Mouse (Mus musculus): ENCODE measurements around the gene Tubb4a. TPM values are rescaled to one million over a fixed set of nuclear protein-coding genes. Genes with fewer than 3 reads are reported as not detected.

Gene Tubb4a
- polyA plus RNA-seq, 1 experiment from 2014 or later = 40.1 TPM

GRCm38 (mm10) chr17:57095855-57096622, 8.5 kb upstream of the Tubb4a start:
- peak; percentile 61 for DNase-seq (ENCODE audit: extremely low spot score, low spot score)
- Histone ChIP-seq H3K36me3 (replicated peaks) (0 out of 2 replicates have a peak, but pooled peaks cover 2% of the 10 kb centered on the region), H3K4me1 (peaks cover 20% of the 10 kb centered on the region), H3K9me3 (no peaks in the 10 kb centered on the region), H3K27ac (no peak overlapping the region), H3K27me3 (ENCODE audit: poor library complexity, severe bottlenecking) (peaks cover 16% of the 10 kb centered on the region), H3K4me3 (peak overlapping the region; percentile 43)
- 2% methylated on average over 18 of the region's 19 CpGs for WGBS

- Histone ChIP-seq H3K4me3 (no peak overlapping the region), H3K9me3 (no peaks in the 10 kb centered on the region), H3K27me3 (ENCODE audit: poor library complexity, severe bottlenecking) (peaks cover 21% of the 10 kb centered on the region), H3K4me1 (peaks cover 14% of the 10 kb centered on the region), H3K36me3 (replicated peaks) (no peaks in the 10 kb centered on the region), H3K27ac (no peak overlapping the region)
- DNase-seq (ENCODE audit: extremely low spot score, low spot score) = no peak
- 98% methylated on average over 3 of the region's 3 CpGs for WGBS
These were observed 6.6 kb upstream of the Tubb4a start for GRCm38 (mm10) chr17:57094222-57094621.

- DNase-seq (ENCODE audit: extremely low spot score, low spot score) = no peak
- Histone ChIP-seq H3K27ac (no peak overlapping the region), H3K4me1 (peaks cover 12% of the 10 kb centered on the region), H3K4me3 (peak overlapping the region; percentile 59; the same call in 1 of the 2 replicates), H3K27me3 (ENCODE audit: poor library complexity, severe bottlenecking) (peaks cover 33% of the 10 kb centered on the region), H3K36me3 (replicated peaks) (peaks cover 15% of the 10 kb centered on the region), H3K9me3 (no peaks in the 10 kb centered on the region)
- 91% methylated on average over 11 of the region's 11 CpGs for WGBS
These were observed 1.4 kb downstream of the Tubb4a start for GRCm38 (mm10) chr17:57085970-57086757.

- no peak overlapping the region for H3K4me3 ChIP-seq
- no peaks in the 10 kb centered on the region for H3K9me3 ChIP-seq
- H3K4me1 ChIP-seq = peaks cover 9% of the 10 kb centered on the region
- H3K36me3 ChIP-seq (replicated peaks) = peaks cover 33% of the 10 kb centered on the region
- H3K27me3 ChIP-seq (ENCODE audit: poor library complexity, severe bottlenecking) = peaks cover 11% of the 10 kb centered on the region
- 85% methylated on average over 5 of the region's 5 CpGs for WGBS
- H3K27ac ChIP-seq = no peak overlapping the region
- DNase-seq (ENCODE audit: extremely low spot score, low spot score) = no peak
These were observed 5.1 kb downstream of the Tubb4a start for GRCm38 (mm10) chr17:57082481-57082880.

- 96% methylated on average over 31 of the region's 31 CpGs for WGBS
- H3K36me3 ChIP-seq (replicated peaks) = peaks cover 33% of the 10 kb centered on the region
- no peaks in the 10 kb centered on the region for H3K4me1 ChIP-seq
- no peak for DNase-seq (ENCODE audit: extremely low spot score, low spot score)
- H3K27me3 ChIP-seq (ENCODE audit: poor library complexity, severe bottlenecking) = no peaks in the 10 kb centered on the region; the same call in 1 of the 2 replicates
- no peak overlapping the region for H3K4me3 ChIP-seq
- H3K27ac ChIP-seq = no peak overlapping the region
- no peaks in the 10 kb centered on the region for H3K9me3 ChIP-seq
These were observed 6.2 kb downstream of the Tubb4a start for GRCm38 (mm10) chr17:57081234-57081842.

- no peaks in the 10 kb centered on the region; the same call in 1 of the 2 replicates for H3K27me3 ChIP-seq (ENCODE audit: poor library complexity, severe bottlenecking)
- H3K4me1 ChIP-seq = no peaks in the 10 kb centered on the region
- WGBS = 72% methylated on average over 3 of the region's 3 CpGs
- H3K36me3 ChIP-seq (replicated peaks) = peaks cover 32% of the 10 kb centered on the region
- H3K4me3 ChIP-seq = no peak overlapping the region
- DNase-seq (ENCODE audit: extremely low spot score, low spot score) = no peak
- no peak overlapping the region for H3K27ac ChIP-seq
- no peaks in the 10 kb centered on the region for H3K9me3 ChIP-seq
These were observed 7.7 kb downstream of the Tubb4a start for GRCm38 (mm10) chr17:57079919-57080318.

- H3K4me3 ChIP-seq = no peak within 1 kb of the TSS
- H3K27me3 ChIP-seq (ENCODE audit: poor library complexity, severe bottlenecking) = no peaks in the 10 kb centered on the region
- no peak within 1 kb of the TSS for H3K27ac ChIP-seq
- DNase-seq (ENCODE audit: extremely low spot score, low spot score) = no peak
- peaks cover 5% of the 10 kb centered on the region for H3K4me1 ChIP-seq
- WGBS = 65% methylated on average over 6 of the region's 6 CpGs
- no peaks in the 10 kb centered on the region for H3K9me3 ChIP-seq
- peaks cover 23% of the 10 kb centered on the region for H3K36me3 ChIP-seq (replicated peaks)
These were observed 9.2 kb downstream of the Tubb4a start, which contains the start of gene Dennd1c for GRCm38 (mm10) chr17:57078336-57078735. TSS of gene Dennd1c (minus strand) at chr17:57078514.

GRCm38 (mm10) chr17:57076916-57077315, 10.7 kb downstream of the Tubb4a start:
- 73% methylated on average over 3 of the region's 3 CpGs for WGBS
- H3K9me3 ChIP-seq = no peaks in the 10 kb centered on the region
- H3K27me3 ChIP-seq (ENCODE audit: poor library complexity, severe bottlenecking) = peaks cover 6% of the 10 kb centered on the region
- no peak for DNase-seq (ENCODE audit: extremely low spot score, low spot score)
- H3K4me1 ChIP-seq = peaks cover 5% of the 10 kb centered on the region
- H3K4me3 ChIP-seq = no peak overlapping the region
- H3K27ac ChIP-seq = peak overlapping the region; percentile 11; the same call in 1 of the 2 replicates
- peaks cover 23% of the 10 kb centered on the region for H3K36me3 ChIP-seq (replicated peaks)

- DNase-seq (ENCODE audit: extremely low spot score, low spot score) = peak; percentile 70
- Histone ChIP-seq H3K36me3 (replicated peaks) (no peaks in the 10 kb centered on the region), H3K4me3 (peak overlapping the region; percentile 43), H3K27me3 (ENCODE audit: poor library complexity, severe bottlenecking) (peaks cover 40% of the 10 kb centered on the region), H3K9me3 (no peaks in the 10 kb centered on the region), H3K27ac (peak overlapping the region; percentile 77), H3K4me1 (peaks cover 19% of the 10 kb centered on the region)
- 4% methylated on average over 11 of the region's 11 CpGs for WGBS
These were observed 16.9 kb downstream of the Tubb4a start for GRCm38 (mm10) chr17:57070699-57071098.

- H3K36me3 ChIP-seq (replicated peaks) = no peaks in the 10 kb centered on the region
- H3K27me3 ChIP-seq (ENCODE audit: poor library complexity, severe bottlenecking) = peaks cover 44% of the 10 kb centered on the region
- 9% methylated on average over 9 of the region's 9 CpGs for WGBS
- no peaks in the 10 kb centered on the region for H3K9me3 ChIP-seq
- DNase-seq (ENCODE audit: extremely low spot score, low spot score) = peak; percentile 18
- peaks cover 19% of the 10 kb centered on the region for H3K4me1 ChIP-seq
- H3K27ac ChIP-seq = peak overlapping the region; percentile 77
- H3K4me3 ChIP-seq = peak overlapping the region; percentile 43
These were observed 17.3 kb downstream of the Tubb4a start for GRCm38 (mm10) chr17:57070272-57070671.

GRCm38 (mm10) chr17:57066908-57067307, 20.7 kb downstream of the Tubb4a start:
- 64% methylated on average over 5 of the region's 5 CpGs for WGBS
- no peaks in the 10 kb centered on the region for H3K9me3 ChIP-seq
- H3K4me3 ChIP-seq = no peak overlapping the region
- H3K27me3 ChIP-seq (ENCODE audit: poor library complexity, severe bottlenecking) = peaks cover 71% of the 10 kb centered on the region
- H3K27ac ChIP-seq = no peak overlapping the region
- H3K4me1 ChIP-seq = peaks cover 22% of the 10 kb centered on the region
- no peak for DNase-seq (ENCODE audit: extremely low spot score, low spot score)
- no peaks in the 10 kb centered on the region for H3K36me3 ChIP-seq (replicated peaks)

GRCm38 (mm10) chr17:57063031-57063430, 24.6 kb downstream of the Tubb4a start:
- H3K27me3 ChIP-seq (ENCODE audit: poor library complexity, severe bottlenecking) = peaks cover 77% of the 10 kb centered on the region
- peak overlapping the region; percentile 18; the same call in 1 of the 2 replicates for H3K4me3 ChIP-seq
- no peaks in the 10 kb centered on the region for H3K9me3 ChIP-seq
- H3K4me1 ChIP-seq = peaks cover 43% of the 10 kb centered on the region
- H3K27ac ChIP-seq = no peak overlapping the region
- DNase-seq (ENCODE audit: extremely low spot score, low spot score) = no peak
- 6% methylated on average over 8 of the region's 8 CpGs for WGBS
- H3K36me3 ChIP-seq (replicated peaks) = no peaks in the 10 kb centered on the region
